Mouse (Mus musculus) neural tube, embryonic 11.5 days (tissue): ENCODE results near the gene Dek. TPM values are rescaled to one million over a fixed set of nuclear protein-coding genes. Genes with fewer than 3 reads are reported as not detected.

Experiments
- ATAC-seq: fragments of 200-750 bp; cut with Nextera tagmentation; 2 replicates; pipeline ENCODE4 v1.8.0; 2017; ENCODE audit warnings: moderate number of reproducible peaks, mild to moderate bottlenecking, moderate TSS enrichment, moderate library complexity; ENCODE audit not compliant: insufficient read depth, low FRiP score, low TSS enrichment
- DNase-seq: peaks from one replicate; pipeline ENCODE4 v3.0.0-alpha.2; 2015; ENCODE audit warnings: low spot score
- H3K27ac ChIP-seq: fragments of 300-500 bp; sonication (generic); 2 replicates; pipeline ENCODE4 v1.5.1; 2014; ENCODE audit warnings: low read depth, mild to moderate bottlenecking, low read length
- H3K27me3 ChIP-seq: fragments of 300-500 bp; sonication (generic); 2 replicates; pipeline ENCODE4 v1.6.1; 2014; ENCODE audit warnings: mild to moderate bottlenecking, low read length, mixed read lengths; ENCODE audit not compliant: control insufficient read depth, insufficient read depth
- H3K36me3 ChIP-seq: fragments of 300-500 bp; sonication (generic); 2 replicates; pipeline ENCODE4 v1.6.1; 2014; ENCODE audit warnings: mild to moderate bottlenecking, low read length, moderate library complexity, mixed read lengths; ENCODE audit not compliant: control insufficient read depth, insufficient read depth
- H3K4me1 ChIP-seq: fragments of 300-500 bp; sonication (generic); 2 replicates; pipeline ENCODE4 v1.6.1; 2014; ENCODE audit warnings: low read length, mixed read lengths; ENCODE audit not compliant: control insufficient read depth, insufficient read depth
- H3K4me2 ChIP-seq: fragments of 300-500 bp; sonication (generic); 2 replicates; pipeline ENCODE4 v1.6.1; 2014; ENCODE audit warnings: low read depth, mild to moderate bottlenecking, moderate library complexity
- H3K4me3 ChIP-seq: fragments of 300-500 bp; sonication (generic); 2 replicates; pipeline ENCODE4 v1.5.1; 2014; ENCODE audit warnings: low read depth, low read length
- H3K9ac ChIP-seq: fragments of 300-500 bp; sonication (generic); 2 replicates; pipeline ENCODE4 v1.6.1; 2014; ENCODE audit warnings: mild to moderate bottlenecking, low read length
- H3K9me3 ChIP-seq: fragments of 300-500 bp; sonication (generic); 2 replicates; pipeline ENCODE4 v1.6.1; 2016; ENCODE audit warnings: low read length; ENCODE audit not compliant: control insufficient read depth
- WGBS: fragments of 180-500 bp; shearing (Covaris S2); extraction: QIAGEN DNeasy Blood & Tissue Kit; methylation state at CpG from one replicate; pipeline ENCODE4 v1.1.7; 2014; 5-methylcytosine and 5-hydroxymethylcytosine counted together
- polyA plus RNA-seq: library from polyadenylated mRNA; unstranded; fragments of >200 nt; fragmentation: Nextera tagmentation; extraction: Ambion mirVana; gene quantifications from 2 replicates; pipeline ENCODE4 v1.2.1, GENCODE M21; 2014

The Dek gene
- polyA plus RNA-seq: 319 and 324 TPM in 2 replicates

DNA sequence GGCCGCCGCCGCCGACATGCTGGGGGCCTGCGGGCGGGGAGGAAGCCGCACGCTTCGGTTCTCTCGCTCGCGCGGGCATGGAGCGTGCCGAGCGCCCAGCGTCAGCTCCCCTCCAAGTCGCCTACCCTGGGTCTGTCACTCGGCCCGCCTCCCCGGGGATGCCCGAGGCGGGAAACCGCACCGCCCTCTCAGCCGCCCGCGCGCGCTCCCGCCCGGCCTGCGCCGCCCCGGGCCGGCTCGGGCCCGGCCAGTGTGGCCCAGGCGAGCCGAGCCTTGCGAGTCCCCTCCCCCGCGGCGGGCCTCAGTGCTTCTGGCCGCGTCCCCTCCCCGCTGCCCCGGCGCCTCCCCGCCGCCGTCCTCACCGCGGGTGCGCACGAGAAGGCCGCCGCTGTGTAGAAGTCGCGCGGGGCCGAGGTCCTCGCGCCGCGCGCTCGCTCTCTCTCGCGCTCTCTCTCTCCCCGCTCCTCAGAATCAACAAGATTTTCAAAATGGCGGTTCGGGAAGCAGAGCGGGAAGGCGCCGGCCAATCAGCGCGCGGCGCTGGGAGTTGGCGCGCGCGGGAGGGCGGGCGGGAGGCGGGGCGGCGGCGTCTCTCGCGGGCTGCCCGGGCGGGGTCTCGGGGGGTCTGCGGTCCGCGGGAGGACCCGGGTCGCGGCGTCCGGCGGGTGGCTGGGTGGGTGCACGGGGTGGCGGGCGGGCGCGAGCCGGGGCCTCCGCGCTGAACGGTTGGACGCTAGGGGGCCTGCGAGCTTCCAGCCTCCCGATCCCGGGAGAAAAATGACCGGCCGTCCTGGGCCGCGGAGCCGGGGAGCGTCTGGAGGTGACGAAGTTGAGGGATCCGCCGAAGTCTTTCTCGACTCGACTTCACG lies at the start of gene Dek:
Dek (minus strand) TSS at position 491 of the 869 bp plus-strand sequence.
- peak within 1 kb of the TSS; percentile 99 for H3K9ac ChIP-seq
- no peaks in the 10 kb centered on the region for H3K27me3 ChIP-seq
- H3K4me2 ChIP-seq: peak within 1 kb of the TSS; percentile 72
- no peaks in the 10 kb centered on the region for H3K36me3 ChIP-seq
- peak within 1 kb of the TSS; percentile 98 for H3K4me3 ChIP-seq
- H3K9me3 ChIP-seq: no peaks in the 10 kb centered on the region
- WGBS: under 1% methylated on average over 112 of the region's 129 CpGs
- ATAC-seq: peak; percentile 90
- peak; percentile 92 for DNase-seq
- peak within 1 kb of the TSS; percentile 98 for H3K27ac ChIP-seq
- H3K4me1 ChIP-seq: peaks cover 7% of the 10 kb centered on the region

GRCm38 (mm10) chr13:47154866-47155265 lies 48.9 kb upstream of the Dek start:
- no peak for DNase-seq
- no peak overlapping the region for H3K27ac ChIP-seq
- H3K27me3 ChIP-seq: no peaks in the 10 kb centered on the region
- H3K4me2 ChIP-seq: no peak overlapping the region
- H3K4me1 ChIP-seq: no peaks in the 10 kb centered on the region
- no peak for ATAC-seq
- 76% methylated on average over 4 of the region's 4 CpGs for WGBS
- H3K9me3 ChIP-seq: no peaks in the 10 kb centered on the region
- H3K4me3 ChIP-seq: no peak overlapping the region
- no peak overlapping the region for H3K9ac ChIP-seq
- H3K36me3 ChIP-seq: no peaks in the 10 kb centered on the region

- Histone ChIP-seq H3K27ac (no peak overlapping the region), H3K36me3 (no peaks in the 10 kb centered on the region), H3K4me2 (no peak overlapping the region), H3K4me1 (no peaks in the 10 kb centered on the region), H3K9ac (no peak overlapping the region), H3K9me3 (no peaks in the 10 kb centered on the region), H3K4me3 (no peak overlapping the region), H3K27me3 (no peaks in the 10 kb centered on the region)
- no peak for ATAC-seq
- DNase-seq: no peak
- WGBS: 77% methylated on average over 5 of the region's 5 CpGs
Measured at GRCm38 (mm10) chr13:47153206-47153605, 47.2 kb upstream of the Dek start.

- Histone ChIP-seq H3K4me3 (no peak overlapping the region), H3K9me3 (no peaks in the 10 kb centered on the region), H3K4me2 (no peak overlapping the region), H3K27ac (no peak overlapping the region), H3K36me3 (no peaks in the 10 kb centered on the region), H3K27me3 (no peaks in the 10 kb centered on the region), H3K9ac (no peak overlapping the region), H3K4me1 (no peaks in the 10 kb centered on the region)
- ATAC-seq (no peak), DNase-seq (peak; percentile 59)
- WGBS: 30% methylated on average over 7 of the region's 7 CpGs
Measured at GRCm38 (mm10) chr13:47152390-47152789, 46.4 kb upstream of the Dek start.

DNA sequence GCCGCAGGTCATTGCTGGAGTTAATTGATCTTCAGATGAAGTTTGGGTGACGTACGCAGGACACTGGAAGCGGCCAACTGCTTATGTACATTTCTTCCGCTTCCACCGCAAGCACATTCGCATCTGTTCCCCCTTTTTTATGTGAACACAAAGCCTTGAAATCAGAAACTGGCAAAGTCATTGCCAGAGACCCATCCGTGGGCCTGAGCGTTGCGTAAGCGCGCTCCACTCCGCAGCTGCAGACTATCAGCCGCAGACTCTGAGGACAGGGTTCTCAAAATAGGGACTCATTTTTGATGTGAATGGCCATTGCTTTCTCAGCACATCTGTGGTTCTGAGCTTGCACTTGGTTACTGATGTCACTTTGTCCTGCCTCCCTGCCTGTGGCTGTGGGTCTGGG lies 45.1 kb upstream of the Dek start:
- ATAC-seq (no peak), DNase-seq (no peak)
- H3K9me3 ChIP-seq: no peaks in the 10 kb centered on the region
- H3K4me2 ChIP-seq: no peak overlapping the region
- WGBS: 91% methylated on average over 14 of the region's 14 CpGs
- H3K27ac ChIP-seq: no peak overlapping the region
- H3K27me3 ChIP-seq: no peaks in the 10 kb centered on the region
- no peak overlapping the region for H3K4me3 ChIP-seq
- H3K36me3 ChIP-seq: no peaks in the 10 kb centered on the region
- H3K4me1 ChIP-seq: no peaks in the 10 kb centered on the region
- no peak overlapping the region for H3K9ac ChIP-seq

- WGBS: 93% methylated on average over 10 of the region's 10 CpGs
Measured at GRCm38 (mm10) chr13:47149993-47150392, 44.0 kb upstream of the Dek start.

GRCm38 (mm10) chr13:47148573-47148972 lies 42.6 kb upstream of the Dek start:
- Histone ChIP-seq H3K4me2 (no peak overlapping the region), H3K9me3 (no peaks in the 10 kb centered on the region), H3K36me3 (no peaks in the 10 kb centered on the region), H3K27me3 (no peaks in the 10 kb centered on the region), H3K27ac (no peak overlapping the region), H3K9ac (no peak overlapping the region), H3K4me3 (no peak overlapping the region), H3K4me1 (no peaks in the 10 kb centered on the region)
- ATAC-seq: no peak
- 73% methylated on average over 11 of the region's 11 CpGs for WGBS
- DNase-seq: no peak

More at GRCm38 (mm10) chr13:47149993-47150392, 44.0 kb upstream of the Dek start:
- Histone ChIP-seq H3K9me3 (no peaks in the 10 kb centered on the region), H3K4me2 (no peak overlapping the region), H3K27me3 (no peaks in the 10 kb centered on the region), H3K9ac (no peak overlapping the region), H3K36me3 (no peaks in the 10 kb centered on the region), H3K4me1 (no peaks in the 10 kb centered on the region), H3K27ac (no peak overlapping the region), H3K4me3 (no peak overlapping the region)
- ATAC-seq (no peak), DNase-seq (no peak)

DNA sequence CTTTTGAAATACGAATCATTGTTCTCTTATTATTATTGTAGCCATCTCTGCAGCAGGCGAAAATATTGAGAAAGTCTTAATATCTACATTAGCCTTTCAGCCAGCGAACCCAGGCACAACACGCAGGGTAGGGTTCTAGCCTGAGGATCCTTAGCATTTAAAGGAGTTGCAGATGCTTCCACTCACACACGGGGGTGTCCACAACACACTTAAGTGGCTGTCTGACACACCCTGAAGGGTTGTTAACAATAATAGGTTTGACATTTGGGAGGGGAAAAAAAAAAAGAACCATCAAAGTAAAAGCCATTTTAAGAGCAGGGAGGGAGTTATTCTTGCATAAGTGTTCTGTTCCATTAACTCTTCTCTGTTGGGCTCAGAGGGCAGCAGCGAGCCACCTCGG lies 40.4 kb upstream of the Dek start:
- no peaks in the 10 kb centered on the region for H3K9me3 ChIP-seq
- no peak overlapping the region for H3K27ac ChIP-seq
- H3K36me3 ChIP-seq: no peaks in the 10 kb centered on the region
- no peak overlapping the region for H3K9ac ChIP-seq
- DNase-seq (no peak), ATAC-seq (no peak)
- WGBS: 76% methylated on average over 7 of the region's 7 CpGs
- no peaks in the 10 kb centered on the region for H3K27me3 ChIP-seq
- H3K4me1 ChIP-seq: no peaks in the 10 kb centered on the region
- H3K4me3 ChIP-seq: no peak overlapping the region
- H3K4me2 ChIP-seq: no peak overlapping the region

DNA sequence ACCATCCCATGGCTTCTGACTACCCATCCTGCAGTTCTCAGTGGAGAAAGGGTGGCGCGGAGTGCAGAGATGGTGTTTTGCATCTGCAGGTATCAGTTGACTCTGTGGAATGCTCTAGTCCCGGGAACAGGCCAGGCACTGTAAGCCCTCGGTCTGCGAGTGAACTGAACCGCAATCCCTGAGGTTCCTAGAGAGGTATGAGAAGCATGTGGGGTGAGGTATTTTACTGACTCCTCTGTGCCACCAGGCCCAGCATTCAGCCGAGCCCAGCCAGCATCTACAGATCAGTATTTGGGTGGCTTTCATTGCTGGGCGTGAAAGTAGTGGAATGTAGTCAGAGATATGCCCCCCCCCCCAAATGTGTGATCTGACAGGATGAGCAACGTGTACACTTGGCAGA lies 39.9 kb upstream of the Dek start:
- ATAC-seq (no peak), DNase-seq (no peak)
- H3K4me1 ChIP-seq: no peaks in the 10 kb centered on the region
- H3K9me3 ChIP-seq: no peaks in the 10 kb centered on the region
- no peak overlapping the region for H3K4me2 ChIP-seq
- H3K27me3 ChIP-seq: no peaks in the 10 kb centered on the region
- 74% methylated on average over 9 of the region's 9 CpGs for WGBS
- H3K9ac ChIP-seq: no peak overlapping the region
- no peaks in the 10 kb centered on the region for H3K36me3 ChIP-seq
- H3K4me3 ChIP-seq: no peak overlapping the region
- H3K27ac ChIP-seq: no peak overlapping the region
